Mouse (Mus musculus) stomach, postnatal 0 days (tissue): ENCODE measurements at regions not wholly inside any gene's neighbourhood (a gene's known extent, or its start where the extent isn't known, plus 50 kb on each side); places are given as distances from the start of the nearest gene placed in this dataset.

ENCODE experiments used
- CTCF ChIP-seq: IDR thresholded peaks from 2 replicates; pipeline ENCODE4 v1.5.1; 2016; ENCODE audit warnings: antibody characterized with exemption, low read depth, mild to moderate bottlenecking, moderate library complexity
- EP300 ChIP-seq: optimal IDR thresholded peaks from 2 replicates; pipeline ENCODE3; 2016; ENCODE audit warnings: antibody characterized with exemption

DNA sequence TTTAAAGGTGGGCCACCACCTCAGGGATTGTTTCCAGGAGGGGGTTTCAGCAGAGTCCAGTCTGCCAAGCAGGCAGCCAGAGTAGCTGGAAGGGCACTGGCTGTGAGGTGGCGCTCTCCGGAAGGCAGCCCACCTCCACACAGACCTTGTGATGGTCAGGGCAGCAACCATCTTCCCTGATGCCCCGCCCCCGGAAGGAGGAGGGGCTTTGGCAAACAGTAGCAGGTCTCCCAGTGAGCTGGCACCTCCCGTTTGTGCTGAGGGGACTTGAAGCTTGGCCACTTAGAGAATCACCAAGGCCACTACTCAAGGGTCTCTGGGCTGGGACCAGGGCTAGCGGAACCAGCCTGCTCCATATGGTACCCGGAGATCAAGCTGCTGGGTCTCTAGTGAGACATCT lies 67.4 kb upstream of the Nkx1-1 start:
- TF ChIP-seq CTCF (no peak), EP300 (no peak)
